8 mouse cellular contexts compared by ENCODE assay signal in the genomic region with DNA sequence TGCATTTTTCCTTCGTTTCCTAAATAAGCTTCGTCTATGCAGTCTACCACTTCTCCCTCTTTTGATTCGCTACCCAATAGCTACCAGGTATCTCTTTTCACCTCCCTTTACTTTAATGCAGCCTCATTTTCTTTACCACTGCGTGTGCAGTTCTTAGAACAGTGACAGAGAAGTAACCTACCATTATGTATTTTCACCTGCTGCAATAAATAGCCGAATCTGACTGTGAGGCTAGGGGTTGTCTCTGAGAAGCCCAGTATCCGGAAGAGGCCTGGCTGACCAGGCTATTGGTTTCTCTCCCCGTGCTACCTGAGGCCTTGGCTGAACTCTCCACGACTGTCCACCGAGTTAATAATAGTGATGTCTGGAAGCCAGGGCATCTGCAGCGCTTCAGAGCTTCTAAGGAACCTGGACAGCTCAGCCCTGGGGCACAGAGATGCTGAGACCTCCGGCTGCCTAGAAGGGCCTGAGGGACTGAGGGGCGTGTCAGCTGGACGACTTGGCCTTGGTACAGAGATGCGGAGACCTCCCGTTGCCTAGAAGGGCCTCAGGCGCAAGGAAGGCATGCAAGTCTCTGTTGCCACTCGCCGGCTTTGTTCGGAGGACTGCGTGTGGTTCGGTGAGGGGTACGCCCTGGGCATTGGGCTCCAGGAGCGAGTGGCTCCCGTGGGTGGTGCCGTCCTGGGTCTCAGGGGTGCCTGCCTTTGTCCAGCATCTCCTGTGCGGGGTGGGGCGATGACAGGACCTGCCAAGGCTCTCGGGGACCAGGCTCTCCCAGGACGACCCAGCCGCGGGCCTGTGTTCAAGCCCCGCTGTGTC. TPM values are rescaled to one million over a fixed set of nuclear protein-coding genes. Genes with fewer than 3 reads are reported as not detected.
DNase-seq lines count a peak whose midpoint lies in the region; ATAC-seq and TF ChIP-seq lines count a peak whose summit lies in the region.

No protein-coding gene starts in this region.

- peak; percentile 35 to 40 for DNase-seq in urinary bladder, adult 18-20 months (ENCODE audit: low spot score in 2 of 2)
- no peak for DNase-seq in urinary bladder, postnatal 10 days (ENCODE audit: low spot score)
- peak; percentile 80 for DNase-seq in kidney, postnatal 10 days
- DNase-seq in liver, embryonic 14.5 days (ENCODE audit: low read depth in 3 of 3, low spot score in 3 of 3) = no peak
- DNase-seq in urinary bladder, postnatal 25 days (ENCODE audit: low spot score) = peak; percentile 36

- peaks cover 17% of the 10 kb centered on the region for H3K36me3 ChIP-seq in forebrain, embryonic 12.5 days (replicated peaks)
- H3K36me3 ChIP-seq in heart, embryonic 14.5 days (ENCODE audit: control insufficient read depth, insufficient read depth, low read length) = no peaks in the 10 kb centered on the region
- H3K36me3 ChIP-seq in liver, embryonic 14.5 days (replicated peaks; ENCODE audit: control insufficient read depth, insufficient read depth, low read depth) = no peaks in the 10 kb centered on the region
- peaks cover 11% of the 10 kb centered on the region for H3K36me3 ChIP-seq in neural tube, embryonic 12.5 days

- peaks cover 10% of the 10 kb centered on the region for H3K4me1 ChIP-seq in forebrain, embryonic 12.5 days
- H3K4me1 ChIP-seq in heart, embryonic 14.5 days (ENCODE audit: control insufficient read depth in 2 of 2, insufficient read depth in 2 of 2, low read length in 2 of 2) = no peaks in the 10 kb centered on the region
- H3K4me1 ChIP-seq in liver, embryonic 14.5 days (replicated peaks; ENCODE audit: control insufficient read depth in 2 of 2, insufficient read depth in 2 of 2, low read length in 1 of 2) = no peaks in the 10 kb centered on the region
- H3K4me1 ChIP-seq in neural tube, embryonic 12.5 days = no peaks in the 10 kb centered on the region

- no peaks in the 10 kb centered on the region for H3K27me3 ChIP-seq in forebrain, embryonic 12.5 days
- no peaks in the 10 kb centered on the region for H3K27me3 ChIP-seq in heart, embryonic 14.5 days (ENCODE audit: control insufficient read depth, insufficient read depth, low read length)
- no peaks in the 10 kb centered on the region for H3K27me3 ChIP-seq in liver, embryonic 14.5 days (ENCODE audit: control insufficient read depth, insufficient read depth, low read length)
- no peaks in the 10 kb centered on the region for H3K27me3 ChIP-seq in neural tube, embryonic 12.5 days (replicated peaks)

- 0 out of 2 replicates have a peak, but pooled peaks cover 5% of the 10 kb centered on the region for H3K9me3 ChIP-seq in forebrain, embryonic 12.5 days
- no peaks in the 10 kb centered on the region for H3K9me3 ChIP-seq in heart, embryonic 14.5 days (ENCODE audit: control insufficient read depth, low read length)
- no peaks in the 10 kb centered on the region for H3K9me3 ChIP-seq in liver, embryonic 14.5 days (ENCODE audit: control insufficient read depth, low read length)
- no peaks in the 10 kb centered on the region for H3K9me3 ChIP-seq in neural tube, embryonic 12.5 days

- WGBS in forebrain, embryonic 12.5 days = 12% methylated on average over 32 of the region's 32 CpGs
- WGBS in heart, embryonic 14.5 days = 12% methylated on average over 32 of the region's 32 CpGs
- WGBS in liver, embryonic 14.5 days (ENCODE audit: insufficient replicate concordance) = 20% methylated on average over 32 of the region's 32 CpGs
- WGBS in neural tube, embryonic 12.5 days = 14% methylated on average over 32 of the region's 32 CpGs

- H3K4me2 ChIP-seq in forebrain, embryonic 12.5 days = peak overlapping the region; percentile 70
- peak overlapping the region; percentile 86 for H3K4me2 ChIP-seq in heart, embryonic 14.5 days (ENCODE audit: low read length)
- H3K4me2 ChIP-seq in liver, embryonic 14.5 days (ENCODE audit: low read depth) = peak overlapping the region; percentile 32
- H3K4me2 ChIP-seq in neural tube, embryonic 12.5 days (replicated peaks) = peak overlapping the region; percentile 74

- TF ChIP-seq CTCF in liver, embryonic 14.5 days (IDR thresholded peaks at IDR 0.05; ENCODE audit: low read depth) = no peak

- peak overlapping the region; percentile 60 for H3K4me3 ChIP-seq in forebrain, embryonic 12.5 days (replicated peaks)
- H3K4me3 ChIP-seq in heart, embryonic 14.5 days (ENCODE audit: control insufficient read depth in 1 of 2, insufficient read depth in 1 of 2, low read depth in 1 of 2, low read length in 2 of 2) = peak overlapping the region; percentile 67 to 82
- peak overlapping the region; percentile 6 to 29; a peak in 3 of 4 replicates for H3K4me3 ChIP-seq in liver, embryonic 14.5 days (ENCODE audit: insufficient read depth in 1 of 2, low read depth in 2 of 2, low read length in 2 of 2)
- H3K4me3 ChIP-seq in neural tube, embryonic 12.5 days = peak overlapping the region; percentile 54

- ATAC-seq in forebrain, embryonic 12.5 days (ENCODE audit: low FRiP score) = peak; percentile 98
- peak; percentile 85 for ATAC-seq in heart, embryonic 14.5 days (ENCODE audit: insufficient number of reproducible peaks, insufficient read depth, low FRiP score, low read depth)
- ATAC-seq in liver, embryonic 14.5 days (ENCODE audit: insufficient read depth) = no peak
- ATAC-seq in neural tube, embryonic 12.5 days (ENCODE audit: low FRiP score, low read depth) = peak; percentile 100

- 0 out of 2 replicates have a peak overlapping the region, but pooled peaks have one; percentile 56 for H3K27ac ChIP-seq in forebrain, embryonic 12.5 days
- no peak overlapping the region for H3K27ac ChIP-seq in heart, embryonic 14.5 days (replicated peaks in 1 of 2; ENCODE audit: control insufficient read depth in 1 of 2, insufficient read depth in 1 of 2, low read depth in 2 of 2, low read length in 2 of 2)
- no peak overlapping the region for H3K27ac ChIP-seq in liver, embryonic 14.5 days
- no peak overlapping the region for H3K27ac ChIP-seq in neural tube, embryonic 12.5 days

- TF ChIP-seq EP300 in liver, embryonic 14.5 days (IDR thresholded peaks at IDR 0.05; ENCODE audit: low read depth) = no peak

- peak overlapping the region; percentile 75 for H3K9ac ChIP-seq in forebrain, embryonic 12.5 days
- peak overlapping the region; percentile 80 for H3K9ac ChIP-seq in heart, embryonic 14.5 days (ENCODE audit: low read length)
- H3K9ac ChIP-seq in liver, embryonic 14.5 days (replicated peaks) = no peak overlapping the region
- peak overlapping the region; percentile 76 for H3K9ac ChIP-seq in neural tube, embryonic 12.5 days

RNA-seq across cellular contexts. Expression of gene Zkscan7, which starts 17.4 kb away (rescaled TPM):
- 5.4 and 5.5 TPM in 2 replicates for polyA plus RNA-seq in forebrain, embryonic 12.5 days (2016; fragmentation: Nextera tagmentation; extraction: Ambion mirVana)
- polyA plus RNA-seq in heart, embryonic 14.5 days (2014; fragmentation: Nextera tagmentation; extraction: Ambion mirVana) = 1.1 and 1.5 TPM in 2 replicates
- polyA plus RNA-seq in liver, embryonic 14.5 days (2012; rRNA removed) = 0.80 and 0.85 TPM in 2 replicates
- polyA plus RNA-seq in liver, embryonic 14.5 days (2014; fragmentation: Nextera tagmentation; extraction: Ambion mirVana) = 0.22 and 0.34 TPM in 2 replicates
- polyA plus RNA-seq in neural tube, embryonic 12.5 days (2016; fragmentation: Nextera tagmentation; extraction: Ambion mirVana) = 4.0 and 4.8 TPM in 2 replicates

RNA-seq across cellular contexts. Expression of gene Zfp105, which starts 19.9 kb away (rescaled TPM):
- 33.2 and 33.3 TPM in 2 replicates for polyA plus RNA-seq in forebrain, embryonic 12.5 days (2016; fragmentation: Nextera tagmentation; extraction: Ambion mirVana)
- polyA plus RNA-seq in heart, embryonic 14.5 days (2014; fragmentation: Nextera tagmentation; extraction: Ambion mirVana) = 10.8 and 11.5 TPM in 2 replicates
- 0.68 and 1.1 TPM in 2 replicates for polyA plus RNA-seq in liver, embryonic 14.5 days (2012; rRNA removed)
- polyA plus RNA-seq in liver, embryonic 14.5 days (2014; fragmentation: Nextera tagmentation; extraction: Ambion mirVana) = 1.3 and 1.6 TPM in 2 replicates
- polyA plus RNA-seq in neural tube, embryonic 12.5 days (2016; fragmentation: Nextera tagmentation; extraction: Ambion mirVana) = 31.1 and 32.0 TPM in 2 replicates

RNA-seq across cellular contexts. Expression of gene Zfp445, which starts 37.1 kb away (rescaled TPM):
- polyA plus RNA-seq in forebrain, embryonic 12.5 days (2016; fragmentation: Nextera tagmentation; extraction: Ambion mirVana) = 121 and 122 TPM in 2 replicates
- 34.8 and 36.7 TPM in 2 replicates for polyA plus RNA-seq in heart, embryonic 14.5 days (2014; fragmentation: Nextera tagmentation; extraction: Ambion mirVana)
- 16.0 and 18.0 TPM in 2 replicates for polyA plus RNA-seq in liver, embryonic 14.5 days (2012; rRNA removed)
- 13.7 and 14.1 TPM in 2 replicates for polyA plus RNA-seq in liver, embryonic 14.5 days (2014; fragmentation: Nextera tagmentation; extraction: Ambion mirVana)
- polyA plus RNA-seq in neural tube, embryonic 12.5 days (2016; fragmentation: Nextera tagmentation; extraction: Ambion mirVana) = 101 and 115 TPM in 2 replicates

RNA-seq across cellular contexts. Expression of gene 1110059G10Rik, which starts 47.9 kb away (rescaled TPM):
- 33.1 and 38.3 TPM in 2 replicates for polyA plus RNA-seq in forebrain, embryonic 12.5 days (2016; fragmentation: Nextera tagmentation; extraction: Ambion mirVana)
- polyA plus RNA-seq in heart, embryonic 14.5 days (2014; fragmentation: Nextera tagmentation; extraction: Ambion mirVana) = 28.0 and 30.0 TPM in 2 replicates
- 6.1 and 9.1 TPM in 2 replicates for polyA plus RNA-seq in liver, embryonic 14.5 days (2012; rRNA removed)
- polyA plus RNA-seq in liver, embryonic 14.5 days (2014; fragmentation: Nextera tagmentation; extraction: Ambion mirVana) = 17.9 and 19.0 TPM in 2 replicates
- polyA plus RNA-seq in neural tube, embryonic 12.5 days (2016; fragmentation: Nextera tagmentation; extraction: Ambion mirVana) = 29.1 and 31.8 TPM in 2 replicates

RNA-seq across cellular contexts. Expression of gene Kif15, which starts 47.9 kb away (rescaled TPM):
- 90.5 and 92.2 TPM in 2 replicates for polyA plus RNA-seq in forebrain, embryonic 12.5 days (2016; fragmentation: Nextera tagmentation; extraction: Ambion mirVana)
- polyA plus RNA-seq in heart, embryonic 14.5 days (2014; fragmentation: Nextera tagmentation; extraction: Ambion mirVana) = 22.2 and 26.2 TPM in 2 replicates
- 15.2 and 43.7 TPM in 2 replicates for polyA plus RNA-seq in liver, embryonic 14.5 days (2012; rRNA removed)
- polyA plus RNA-seq in liver, embryonic 14.5 days (2014; fragmentation: Nextera tagmentation; extraction: Ambion mirVana) = 20.4 and 23.1 TPM in 2 replicates
- 44.0 and 49.3 TPM in 2 replicates for polyA plus RNA-seq in neural tube, embryonic 12.5 days (2016; fragmentation: Nextera tagmentation; extraction: Ambion mirVana)

Comparison
In these comparisons a context has a peak if more than half of its experiments do, and no peak if none do; other contexts are left out.
1. DNase-seq: peak in urinary bladder, adult 18-20 months (2 of 2), kidney, postnatal 10 days (single experiment) and urinary bladder, postnatal 25 days (single experiment); none in urinary bladder, postnatal 10 days (single experiment) and liver, embryonic 14.5 days (0 of 3).
2. H3K4me2 ChIP-seq: peak in every context shown above with its lines; median percentile 86 in heart, embryonic 14.5 days; 74 in neural tube, embryonic 12.5 days; 70 in forebrain, embryonic 12.5 days; 32 in liver, embryonic 14.5 days.
3. H3K4me3 ChIP-seq: peak in every context shown above with its lines; median percentile 74 in heart, embryonic 14.5 days; 60 in forebrain, embryonic 12.5 days; 54 in neural tube, embryonic 12.5 days; 18 in liver, embryonic 14.5 days.